Mouse (Mus musculus): Measurements from ENCODE around the gene Hist1h3f. TPM values are rescaled to one million over a fixed set of nuclear protein-coding genes. Genes with fewer than 3 reads are reported as not detected.

Gene Hist1h3f
- 0.13 and 0.29 TPM in 2 replicates for polyA plus RNA-seq (2021; fragmentation: Nextera tagmentation)
- long read RNA-seq, experiment 1, result 0 reads
- long read RNA-seq, experiment 2, result 0 reads

GRCm38 (mm10) chr13:23543965-23544786 is at the start of gene Hist1h3f:
TSS of gene Hist1h3f (plus strand) at chr13:23544052.

GRCm38 (mm10) chr13:23530901-23531875 is 12.7 kb upstream of the Hist1h3f start, which contains the start of gene Hist1h4h:
TSS of gene Hist1h4h (plus strand) at chr13:23531050.

GRCm38 (mm10) chr13:23533560-23534367 is 10.1 kb upstream of the Hist1h3f start, which contains the start of gene Hist1h2af:
TSS of gene Hist1h2af (plus strand) at chr13:23533906.

GRCm38 (mm10) chr13:23535137-23536075 is 8.4 kb upstream of the Hist1h3f start, which contains the start of gene Hist1h3g:
TSS of gene Hist1h3g (plus strand) at chr13:23535422.

GRCm38 (mm10) chr13:23542999-23543607 is 749 bp upstream of the Hist1h3f start, which contains the start of gene Hist1h2bh:
TSS of gene Hist1h2bh (minus strand) at chr13:23543392.

GRCm38 (mm10) chr13:23551146-23551834 is 7.4 kb downstream of the Hist1h3f start, which contains the start of gene Hist1h4f:
TSS of gene Hist1h4f (minus strand) at chr13:23551648.

GRCm38 (mm10) chr13:23552962-23553361 is 9.1 kb downstream of the Hist1h3f start, which contains the start of gene Hist1h1d:
TSS of gene Hist1h1d (plus strand) at chr13:23553262.

GRCm38 (mm10) chr13:23561883-23562659 is 18.2 kb downstream of the Hist1h3f start, which contains the start of gene Hist1h3e:
TSS of gene Hist1h3e (minus strand) at chr13:23562369.

GRCm38 (mm10) chr13:23571022-23571503 is 27.2 kb downstream of the Hist1h3f start, which contains the start of the genes Hist1h2ae and Hist1h2bg:
TSS of gene Hist1h2ae (minus strand) at chr13:23571220.
TSS of gene Hist1h2bg (plus strand) at chr13:23571396.

GRCm38 (mm10) chr13:23573898-23574524 is 30.2 kb downstream of the Hist1h3f start, which contains the start of the genes Hist1h2bf and Hist1h2ad:
TSS of gene Hist1h2bf (minus strand) at chr13:23574196.
TSS of gene Hist1h2ad (plus strand) at chr13:23574381.

GRCm38 (mm10) chr13:23575271-23575851 is 31.5 kb downstream of the Hist1h3f start, which contains the start of gene Hist1h3d:
TSS of gene Hist1h3d (plus strand) at chr13:23575763.

GRCm38 (mm10) chr13:23581408-23582218 is 37.8 kb downstream of the Hist1h3f start, which contains the start of gene Hist1h4d:
TSS of gene Hist1h4d (plus strand) at chr13:23581598.

Measured in left cerebral cortex, adult 6 months (tissue).